Mouse (Mus musculus) kidney, embryonic 16.5 days (tissue): Measurements from ENCODE around the gene Vmn1r204. TPM values are rescaled to one million over a fixed set of nuclear protein-coding genes. Genes with fewer than 3 reads are reported as not detected.
"Not testable (repeated sequence)": the region's sequence is repeated elsewhere in the genome, so short reads cannot be mapped to it uniquely, and the experiment has no call there.

ENCODE experiments used
- ATAC-seq: fragments of 200-750 bp; cut with Nextera tagmentation; 2 replicates; pipeline ENCODE4 v1.8.0; 2017; ENCODE audit warnings: moderate TSS enrichment; ENCODE audit not compliant: low FRiP score, low TSS enrichment
- H3K27ac ChIP-seq: fragments of 300-500 bp; sonication (generic); 2 replicates; pipeline ENCODE4 v1.5.1; 2014; ENCODE audit warnings: low read length
- H3K27me3 ChIP-seq: fragments of 300-500 bp; sonication (generic); 2 replicates; pipeline ENCODE4 v1.6.1; 2014; ENCODE audit warnings: low read length, control low read depth, mixed read lengths; ENCODE audit not compliant: insufficient read depth
- H3K36me3 ChIP-seq: fragments of 300-500 bp; sonication (generic); 2 replicates; pipeline ENCODE4 v1.6.1; 2014; ENCODE audit warnings: low read length, control low read depth, mixed read lengths; ENCODE audit not compliant: insufficient read depth
- H3K4me1 ChIP-seq: fragments of 300-500 bp; sonication (generic); 2 replicates; pipeline ENCODE4 v1.6.1; 2014; ENCODE audit warnings: low read length, control low read depth, mixed read lengths; ENCODE audit not compliant: insufficient read depth
- H3K4me2 ChIP-seq: fragments of 300-500 bp; sonication (generic); replicated peaks from 2 replicates; pipeline ENCODE4 v1.6.1; 2014; ENCODE audit warnings: low read depth, low read length
- H3K4me3 ChIP-seq: fragments of 300-500 bp; sonication (generic); 2 replicates; pipeline ENCODE4 v1.5.1; 2014; ENCODE audit warnings: mild to moderate bottlenecking, low read length
- H3K9ac ChIP-seq: fragments of 300-500 bp; sonication (generic); replicated peaks from 2 replicates; pipeline ENCODE4 v1.6.1; 2014; ENCODE audit warnings: low read length
- H3K9me3 ChIP-seq: fragments of 300-500 bp; sonication (generic); 2 replicates; pipeline ENCODE4 v1.6.1; 2016; ENCODE audit warnings: low read length, control low read depth
- WGBS: fragments of 180-500 bp; shearing (Covaris S2); extraction: QIAGEN DNeasy Blood & Tissue Kit; methylation state at CpG from one replicate; pipeline ENCODE4 v1.1.7; 2014; 5-methylcytosine and 5-hydroxymethylcytosine counted together
- polyA plus RNA-seq: library from polyadenylated mRNA; unstranded; fragments of >200 nt; fragmentation: Nextera tagmentation; extraction: Ambion mirVana; gene quantifications from 2 replicates; pipeline ENCODE4 v1.2.1, GENCODE M21; 2015

Vmn1r204 gene
- not detected in 2 replicates for polyA plus RNA-seq

DNA sequence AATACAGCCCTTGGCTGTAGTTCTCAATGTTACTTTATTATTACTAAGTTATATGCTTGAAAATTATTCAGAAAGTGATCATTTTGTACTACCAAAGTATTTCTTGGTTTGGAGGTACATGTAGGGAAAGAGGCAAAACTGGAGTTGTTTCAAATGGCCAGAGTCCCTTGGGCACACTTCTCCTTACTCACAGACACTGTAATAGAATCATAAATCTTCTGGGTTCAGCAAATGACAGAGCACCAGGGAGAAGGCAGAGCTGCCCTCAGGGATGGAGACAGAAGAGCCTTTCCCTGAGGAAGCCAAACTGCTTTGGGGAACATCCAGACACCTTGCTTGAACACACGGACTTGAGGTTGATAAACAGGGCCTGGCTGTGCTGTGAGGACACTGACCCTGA lies at the start of gene Vmn1r204:
Gene Vmn1r204, plus strand, starts transcription at position 301 of the 400 bp plus-strand sequence.
- not testable (repeated sequence) for H3K27ac ChIP-seq, H3K9ac ChIP-seq, ATAC-seq, H3K36me3 ChIP-seq, H3K4me3 ChIP-seq, H3K27me3 ChIP-seq, H3K4me1 ChIP-seq, H3K4me2 ChIP-seq, H3K9me3 ChIP-seq
- WGBS = 53% methylated on average over 1 of the region's 1 CpGs

DNA sequence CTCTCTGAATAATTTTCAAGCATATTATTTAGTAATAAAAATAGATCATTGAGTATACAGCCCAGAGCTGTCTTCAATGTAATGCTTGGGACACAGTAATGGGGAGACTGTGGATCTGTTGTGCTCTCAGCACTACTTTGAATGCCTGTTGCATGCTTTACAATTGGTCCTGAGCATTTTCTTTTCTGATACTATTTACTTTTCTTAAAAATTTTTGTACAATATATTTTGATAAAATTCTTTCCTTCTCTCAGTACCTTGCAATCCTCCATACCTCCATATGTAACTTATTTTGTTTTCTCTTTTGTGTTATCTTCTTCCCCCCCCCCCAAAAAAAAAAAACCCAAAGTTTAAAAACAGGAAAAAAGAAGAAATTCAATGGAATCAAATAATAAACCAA lies 47.7 kb upstream of the Vmn1r204 start, which contains the start of gene Vmn1r202:
Gene Vmn1r202, minus strand, starts transcription at position 101 of the 400 bp plus-strand sequence.
- no peak within 1 kb of the TSS for H3K27ac ChIP-seq
- no peak within 1 kb of the TSS for H3K9ac ChIP-seq
- no peak within 1 kb of the TSS for H3K4me2 ChIP-seq
- no peaks in the 10 kb centered on the region for H3K27me3 ChIP-seq
- H3K9me3 ChIP-seq = no peaks in the 10 kb centered on the region
- H3K36me3 ChIP-seq = no peaks in the 10 kb centered on the region
- H3K4me1 ChIP-seq = no peaks in the 10 kb centered on the region
- ATAC-seq = no peak
- H3K4me3 ChIP-seq = no peak within 1 kb of the TSS

DNA sequence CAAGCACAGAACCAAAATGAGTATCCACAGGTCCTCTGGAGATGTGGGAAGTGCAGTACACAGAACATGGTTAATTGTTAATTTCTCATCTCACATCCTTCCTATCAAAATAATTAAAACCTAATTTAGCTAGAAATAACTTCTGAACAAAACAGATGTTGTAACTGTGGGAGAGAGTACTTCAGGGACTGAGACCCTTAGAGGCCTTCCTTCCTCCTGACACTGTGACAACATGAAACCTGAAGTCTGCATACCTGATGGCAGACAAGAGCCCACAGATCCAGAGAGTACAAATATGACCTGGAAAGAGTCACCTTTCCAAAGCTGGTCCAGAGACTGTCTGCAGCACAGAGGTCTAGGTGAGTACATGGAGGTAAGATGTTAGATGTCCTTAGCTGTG lies 35.2 kb upstream of the Vmn1r204 start, which contains the start of gene Vmn1r203:
Gene Vmn1r203, plus strand, starts transcription at position 301 of the 400 bp plus-strand sequence.
- no peak for ATAC-seq
- H3K4me3 ChIP-seq = no peak within 1 kb of the TSS
- H3K27me3 ChIP-seq = no peaks in the 10 kb centered on the region
- no peak within 1 kb of the TSS for H3K27ac ChIP-seq
- no peak within 1 kb of the TSS for H3K4me2 ChIP-seq
- no peaks in the 10 kb centered on the region for H3K4me1 ChIP-seq
- H3K9ac ChIP-seq = no peak within 1 kb of the TSS
- no peaks in the 10 kb centered on the region for H3K36me3 ChIP-seq
- no peaks in the 10 kb centered on the region for H3K9me3 ChIP-seq

- not testable (repeated sequence) for H3K9me3 ChIP-seq, H3K27me3 ChIP-seq, H3K4me3 ChIP-seq, H3K9ac ChIP-seq, H3K4me1 ChIP-seq, H3K36me3 ChIP-seq, H3K27ac ChIP-seq, H3K4me2 ChIP-seq, ATAC-seq
- WGBS = 80% methylated on average over 3 of the region's 3 CpGs
These were observed 21.9 kb downstream of the Vmn1r204 start for GRCm38 (mm10) chr13:22574911-22575310.

- ATAC-seq, H3K9ac ChIP-seq, H3K9me3 ChIP-seq, H3K4me1 ChIP-seq, H3K36me3 ChIP-seq, H3K27me3 ChIP-seq, H3K4me2 ChIP-seq, H3K4me3 ChIP-seq, H3K27ac ChIP-seq: not testable (repeated sequence)
- WGBS = 86% methylated on average over 13 of the region's 14 CpGs
These were observed 30.3 kb downstream of the Vmn1r204 start for GRCm38 (mm10) chr13:22583336-22583735.

DNA sequence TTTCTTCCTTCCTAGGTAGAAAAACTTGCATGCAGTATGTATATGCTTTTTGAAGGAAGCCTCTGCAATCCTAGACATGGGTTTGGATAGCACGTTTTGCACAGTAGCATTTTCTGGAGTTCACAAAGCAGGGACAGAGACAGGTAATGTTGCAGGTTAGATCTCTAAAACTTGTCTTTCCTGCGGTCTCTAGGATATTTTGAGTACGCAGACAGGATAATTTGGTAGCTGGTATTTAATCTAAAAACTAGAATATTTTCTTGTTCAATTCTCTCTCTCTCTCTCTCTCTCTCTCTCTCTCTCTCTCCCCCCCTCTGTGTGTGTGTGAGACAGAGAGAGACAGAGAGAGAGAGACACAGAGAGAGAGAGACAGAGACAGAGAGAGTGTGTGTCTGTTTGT lies 39.9 kb downstream of the Vmn1r204 start, which contains the start of gene Vmn1r205:
Gene Vmn1r205, minus strand, starts transcription at position 101 of the 400 bp plus-strand sequence.
- H3K9ac ChIP-seq = no peak within 1 kb of the TSS
- ATAC-seq = no peak
- no peaks in the 10 kb centered on the region for H3K4me1 ChIP-seq
- H3K4me3 ChIP-seq = no peak within 1 kb of the TSS
- WGBS = 88% methylated on average over 3 of the region's 3 CpGs
- H3K27ac ChIP-seq = no peak within 1 kb of the TSS
- H3K9me3 ChIP-seq = no peaks in the 10 kb centered on the region
- H3K36me3 ChIP-seq = no peaks in the 10 kb centered on the region
- H3K4me2 ChIP-seq = no peak within 1 kb of the TSS
- no peaks in the 10 kb centered on the region for H3K27me3 ChIP-seq

Other genes starting within 250 kb of the Vmn1r204 start
- not detected in 2 replicates for gene Vmn1r197, start 228.6 kb upstream of the Vmn1r204 start, polyA plus RNA-seq
- not detected in 2 replicates for gene Vmn1r198, start 202.8 kb upstream of the Vmn1r204 start, polyA plus RNA-seq
- gene Vmn1r199, start 173.4 kb upstream of the Vmn1r204 start, polyA plus RNA-seq = not detected in 2 replicates
- not detected in 2 replicates for gene Vmn1r200, start 162.8 kb upstream of the Vmn1r204 start, polyA plus RNA-seq
- not detected in 2 replicates for gene Vmn1r201, start 81.3 kb upstream of the Vmn1r204 start, polyA plus RNA-seq
- gene Vmn1r202, start 47.8 kb upstream of the Vmn1r204 start, polyA plus RNA-seq = not detected in 2 replicates
- not detected in 2 replicates for gene Vmn1r203, start 35.1 kb upstream of the Vmn1r204 start, polyA plus RNA-seq
- not detected in 2 replicates for gene Vmn1r205, start 39.8 kb downstream of the Vmn1r204 start, polyA plus RNA-seq
- not detected in 2 replicates for gene Vmn1r206, start 71.1 kb downstream of the Vmn1r204 start, polyA plus RNA-seq
- gene Vmn1r207-ps, start 176.4 kb downstream of the Vmn1r204 start, polyA plus RNA-seq = not detected in 2 replicates
- gene Vmn1r208, start 224.2 kb downstream of the Vmn1r204 start, polyA plus RNA-seq = not detected in 2 replicates